Mouse (Mus musculus): Measurements from ENCODE around the gene Ppp1r27. TPM values are rescaled to one million over a fixed set of nuclear protein-coding genes. Genes with fewer than 3 reads are reported as not detected.

The Ppp1r27 gene
- polyA plus RNA-seq (2014; fragmentation: Illumina TruSeq; extraction: RNeasy Lipid Tissue Mini Kit (QIAGEN cat#74804)) = not detected

DNA sequence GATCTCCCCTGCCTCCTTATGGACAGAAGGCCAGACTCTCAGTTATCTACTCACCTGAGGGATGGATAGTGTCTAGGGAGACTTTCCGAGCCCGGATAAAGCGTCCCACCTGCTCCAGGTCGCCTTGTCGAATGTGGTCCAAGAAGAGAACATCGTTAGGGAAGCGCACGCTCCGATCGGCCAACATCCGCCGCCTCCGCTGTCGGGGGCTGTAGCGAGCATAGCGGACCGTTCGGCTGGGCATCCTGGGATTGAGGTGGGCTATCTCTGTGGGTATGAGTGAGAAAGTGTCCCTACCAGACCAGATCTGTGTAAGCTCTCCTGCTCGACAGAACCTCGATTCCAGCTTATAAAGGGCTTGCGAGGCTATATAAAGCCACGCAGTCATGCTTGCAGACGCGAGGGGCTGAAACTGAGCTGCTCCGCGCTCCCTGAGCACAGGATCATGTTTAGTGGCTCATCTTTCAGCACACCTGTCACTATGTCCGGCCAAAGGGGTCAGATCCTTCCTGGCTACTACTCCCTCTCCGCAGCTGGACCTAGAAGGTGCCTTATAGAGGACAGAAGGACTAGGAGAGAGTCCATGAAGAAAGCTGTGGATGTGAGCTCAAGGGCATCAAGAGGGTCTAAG is at the start of gene Ppp1r27:
Gene Ppp1r27, minus strand, starts transcription at position 323 of the 631 bp plus-strand sequence.

DNA sequence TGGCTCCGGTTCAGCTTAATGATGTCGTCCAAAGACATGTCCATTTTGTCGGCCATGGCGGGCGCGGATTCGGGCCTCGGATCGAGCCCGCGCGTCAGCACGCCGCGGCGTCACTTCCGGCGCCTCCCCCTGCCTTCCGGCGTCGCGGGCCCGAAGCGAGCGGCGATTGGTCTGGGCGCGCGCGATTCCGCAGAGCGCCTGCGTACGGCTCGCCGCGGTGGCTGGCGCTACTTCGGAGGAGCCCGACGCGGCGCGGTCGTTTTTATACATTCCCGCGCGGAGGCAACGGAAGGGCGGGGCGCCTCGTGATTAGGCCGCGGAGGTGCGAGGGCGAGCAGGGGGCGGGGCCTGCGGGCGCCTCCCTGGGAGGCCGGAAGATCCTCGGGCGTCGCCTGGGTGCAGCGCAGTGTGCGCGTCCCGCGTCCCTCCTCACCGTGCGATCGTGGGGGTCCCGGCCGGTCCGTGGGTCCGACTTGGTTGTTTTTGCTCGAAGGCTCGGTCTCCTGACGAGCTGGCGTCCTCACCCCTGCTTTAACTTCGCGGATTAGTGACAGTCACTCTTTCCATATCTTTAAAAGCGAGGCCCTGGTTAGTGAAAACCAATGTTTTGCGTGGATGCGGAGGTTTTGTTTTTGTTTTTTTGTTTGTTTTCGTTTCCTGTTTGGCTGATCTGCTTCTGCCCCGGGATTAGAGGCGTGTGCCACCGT is 47.5 kb upstream of the Ppp1r27 start, which contains the start of the genes Alyref and Anapc11:
Gene Alyref, minus strand, starts transcription at position 83 of the 707 bp plus-strand sequence.
Gene Anapc11, plus strand, starts transcription at position 139 of the 707 bp plus-strand sequence.

DNA sequence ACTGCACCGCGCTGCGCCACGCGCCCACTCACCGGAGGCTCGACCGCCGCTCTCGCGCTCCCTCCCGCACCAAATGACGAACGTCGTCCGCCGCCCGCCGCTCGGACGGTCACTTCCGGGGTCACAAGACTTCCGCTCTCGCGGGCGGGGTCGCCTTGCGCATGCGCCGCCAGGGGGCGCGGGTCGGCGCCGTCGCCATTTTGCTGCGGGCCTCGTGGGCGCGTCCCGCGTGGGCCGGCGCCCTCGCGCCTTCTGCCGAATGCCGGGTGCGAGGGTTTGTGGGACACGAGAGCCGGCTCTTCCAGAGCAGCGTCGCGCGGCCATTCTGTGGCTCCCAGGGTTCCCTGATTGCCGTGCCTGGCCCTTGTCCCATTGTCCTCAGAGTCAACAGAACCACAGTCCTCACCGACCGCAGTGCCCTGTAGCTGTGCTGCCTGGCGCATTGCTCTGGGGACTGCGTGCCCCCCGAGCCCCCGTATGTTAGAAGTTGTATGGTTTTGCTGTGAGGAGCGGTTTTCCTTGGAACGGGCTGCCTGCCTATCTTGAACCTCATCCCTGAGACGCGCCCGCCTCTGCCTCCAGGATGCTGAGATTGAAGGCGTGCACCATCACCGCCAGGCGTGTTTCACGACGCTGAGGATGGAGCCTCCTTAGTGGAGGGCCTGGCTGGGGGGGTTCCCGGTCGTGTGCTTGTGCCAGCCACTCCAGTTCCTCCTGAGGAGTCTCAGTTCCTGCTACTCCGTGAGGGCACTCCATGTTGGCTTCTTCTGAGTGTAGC is 30.7 kb upstream of the Ppp1r27 start, which contains the start of gene Arhgdia:
Gene Arhgdia, minus strand, starts transcription at position 135 of the 778 bp plus-strand sequence.

DNA sequence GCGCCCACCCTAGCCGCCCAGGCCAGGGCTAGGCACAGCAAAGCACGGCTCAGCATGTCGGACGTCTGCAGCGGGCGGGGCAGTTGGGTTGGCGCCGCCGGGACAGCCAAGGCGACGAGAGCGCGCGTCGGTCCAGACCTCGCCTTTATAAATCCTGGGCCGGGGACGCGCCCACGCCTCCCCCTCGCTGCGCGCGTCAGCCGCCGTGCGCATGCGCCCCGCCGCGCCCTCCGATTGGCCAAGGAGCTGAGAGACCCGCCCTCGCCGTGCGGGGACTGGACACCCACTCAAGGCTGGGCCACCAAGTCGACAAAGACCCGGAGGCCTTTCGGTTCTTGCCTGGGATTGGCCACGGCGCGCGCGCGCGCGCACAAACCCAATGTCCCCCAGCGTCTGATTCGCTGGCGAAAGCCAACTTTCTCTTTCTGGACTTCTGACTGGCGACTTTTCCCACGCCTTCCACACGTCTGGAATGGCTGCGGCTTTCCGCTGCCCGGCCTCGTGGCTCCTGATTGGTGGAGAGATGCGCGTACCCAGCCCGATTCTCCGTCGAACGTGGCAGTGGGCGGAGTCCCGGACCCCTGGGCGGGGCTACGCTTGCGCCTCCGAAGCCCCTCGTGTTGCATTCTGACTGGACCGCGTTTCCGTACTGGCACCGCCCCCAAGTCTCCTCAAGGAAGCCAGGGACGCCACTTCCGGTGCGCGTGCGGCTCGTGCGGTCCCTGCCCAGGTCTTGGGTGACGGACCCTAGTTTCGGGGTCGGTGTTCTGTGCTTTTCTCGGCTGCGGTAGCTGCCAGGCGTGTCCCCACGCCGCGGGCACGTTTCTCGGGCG is 22.0 kb upstream of the Ppp1r27 start, which contains the start of gene P4hb:
Gene P4hb, minus strand, starts transcription at position 502 of the 833 bp plus-strand sequence.

DNA sequence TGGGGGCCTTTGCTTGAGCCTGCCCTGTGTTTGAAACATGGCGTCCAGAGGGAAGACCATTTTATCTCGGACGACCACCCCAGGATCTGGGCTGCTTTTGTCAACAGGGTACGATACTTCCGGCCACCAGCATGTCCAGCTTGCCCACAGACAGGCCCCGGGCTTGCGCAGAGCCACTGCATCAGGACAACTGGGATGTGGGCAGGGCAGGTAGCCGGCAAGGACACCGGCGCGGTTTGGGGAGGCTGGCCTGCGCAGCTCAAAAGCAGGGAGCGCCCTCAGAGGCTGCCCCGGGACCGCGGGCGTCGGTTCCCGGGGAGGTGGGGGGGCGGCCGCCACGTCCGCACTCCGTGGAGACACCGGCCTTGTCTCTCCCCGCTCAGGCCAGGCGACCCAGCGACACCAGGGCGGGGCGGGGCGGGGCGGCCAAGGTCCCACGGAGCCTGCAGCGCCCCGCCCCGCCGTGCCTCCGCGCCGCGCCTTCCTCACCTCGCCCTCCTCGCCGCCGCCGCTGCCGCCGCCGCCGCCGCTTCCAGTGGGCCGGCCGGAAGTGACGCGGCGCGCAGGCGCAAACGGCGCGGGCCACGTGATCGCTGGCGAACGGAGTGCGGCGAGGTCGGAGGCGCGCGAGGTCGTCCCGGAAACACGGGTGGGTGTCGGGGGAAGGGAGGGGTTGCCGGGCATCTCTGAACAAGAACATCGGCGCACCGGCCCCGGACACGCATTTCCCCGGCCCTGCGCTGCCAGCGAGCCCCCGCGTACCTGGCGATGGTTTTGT is 1.6 kb downstream of the Ppp1r27 start, which contains the start of gene Mcrip1:
Gene Mcrip1, minus strand, starts transcription at position 560 of the 778 bp plus-strand sequence.

DNA sequence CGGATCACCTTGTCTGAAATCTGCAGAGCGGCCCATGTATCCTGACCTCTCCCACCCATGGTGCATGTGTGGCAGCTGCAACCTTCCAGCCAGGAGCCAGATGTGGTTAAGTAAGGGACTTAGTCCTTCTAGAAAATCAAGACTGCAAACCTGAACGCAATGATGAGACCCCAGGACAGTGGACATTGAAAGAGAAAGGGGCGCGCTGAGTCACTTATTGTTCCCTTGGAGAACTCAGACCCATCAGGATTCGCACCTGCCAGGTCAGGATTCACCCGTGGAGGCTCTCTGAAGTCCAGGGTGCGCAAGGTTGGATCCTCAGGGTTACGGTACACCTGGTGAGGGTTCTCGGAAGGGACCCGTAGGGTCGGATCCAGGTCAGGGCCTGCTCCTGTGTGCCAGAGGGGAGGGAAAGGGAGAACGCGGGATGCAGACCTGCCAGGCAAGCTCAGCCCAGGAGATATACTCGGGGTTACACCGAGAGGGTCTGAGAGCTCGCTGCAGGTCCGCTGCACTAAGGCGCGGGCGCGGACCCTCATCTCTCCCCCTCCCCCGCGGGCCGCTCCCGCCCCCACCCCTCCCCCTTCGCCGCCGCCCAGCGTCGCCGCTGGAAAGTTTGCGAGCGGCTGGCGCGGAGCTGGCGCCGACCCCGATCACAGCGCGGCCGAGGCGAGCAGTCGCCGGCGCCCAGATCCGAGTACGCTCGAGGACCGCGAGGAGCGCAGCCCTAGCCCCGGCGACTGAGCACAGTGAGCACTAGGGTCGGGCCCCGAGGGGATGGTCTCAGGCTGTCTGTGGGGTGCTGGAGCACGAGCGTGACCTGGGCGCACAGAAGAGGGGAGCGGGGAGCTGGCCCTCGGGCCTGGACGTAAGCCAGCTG is 20.6 kb downstream of the Ppp1r27 start, which contains the start of gene Gcgr:
Gene Gcgr, plus strand, starts transcription at position 615 of the 880 bp plus-strand sequence.

Other genes starting within 250 kb of the Ppp1r27 start
- 659 TPM for gene Actg1, start 202.6 kb downstream of the Ppp1r27 start, polyA plus RNA-seq (2014; fragmentation: Illumina TruSeq; extraction: RNeasy Lipid Tissue Mini Kit (QIAGEN cat#74804))
- gene Fscn2, start 189.6 kb downstream of the Ppp1r27 start, polyA plus RNA-seq (2014; fragmentation: Illumina TruSeq; extraction: RNeasy Lipid Tissue Mini Kit (QIAGEN cat#74804)) = not detected
- not detected for gene Faap100, start 172.4 kb downstream of the Ppp1r27 start, polyA plus RNA-seq (2014; fragmentation: Illumina TruSeq; extraction: RNeasy Lipid Tissue Mini Kit (QIAGEN cat#74804))
- 22.0 TPM for gene Nploc4, start 113.4 kb downstream of the Ppp1r27 start, polyA plus RNA-seq (2014; fragmentation: Illumina TruSeq; extraction: RNeasy Lipid Tissue Mini Kit (QIAGEN cat#74804))
- not detected for gene Tspan10, start 108.5 kb downstream of the Ppp1r27 start, polyA plus RNA-seq (2014; fragmentation: Illumina TruSeq; extraction: RNeasy Lipid Tissue Mini Kit (QIAGEN cat#74804))
- not detected for gene Pde6g, start 97.6 kb downstream of the Ppp1r27 start, polyA plus RNA-seq (2014; fragmentation: Illumina TruSeq; extraction: RNeasy Lipid Tissue Mini Kit (QIAGEN cat#74804))
- gene Oxld1, start 93.1 kb downstream of the Ppp1r27 start, polyA plus RNA-seq (2014; fragmentation: Illumina TruSeq; extraction: RNeasy Lipid Tissue Mini Kit (QIAGEN cat#74804)) = 1.5 TPM
- 14.0 TPM for gene Ccdc137, start 93.0 kb downstream of the Ppp1r27 start, polyA plus RNA-seq (2014; fragmentation: Illumina TruSeq; extraction: RNeasy Lipid Tissue Mini Kit (QIAGEN cat#74804))
- 9.9 TPM for gene Arl16, start 83.5 kb downstream of the Ppp1r27 start, polyA plus RNA-seq (2014; fragmentation: Illumina TruSeq; extraction: RNeasy Lipid Tissue Mini Kit (QIAGEN cat#74804))
- gene Mrpl12, start 66.5 kb downstream of the Ppp1r27 start, polyA plus RNA-seq (2014; fragmentation: Illumina TruSeq; extraction: RNeasy Lipid Tissue Mini Kit (QIAGEN cat#74804)) = 1.2 TPM
- gene Slc25a10, start 59.3 kb downstream of the Ppp1r27 start, polyA plus RNA-seq (2014; fragmentation: Illumina TruSeq; extraction: RNeasy Lipid Tissue Mini Kit (QIAGEN cat#74804)) = not detected
- gene Gcgr, start 20.4 kb downstream of the Ppp1r27 start, polyA plus RNA-seq (2014; fragmentation: Illumina TruSeq; extraction: RNeasy Lipid Tissue Mini Kit (QIAGEN cat#74804)) = not detected
- 1.5 TPM for gene Mcrip1, start 1.4 kb downstream of the Ppp1r27 start, polyA plus RNA-seq (2014; fragmentation: Illumina TruSeq; extraction: RNeasy Lipid Tissue Mini Kit (QIAGEN cat#74804))
- 235 TPM for gene P4hb, start 22.1 kb upstream of the Ppp1r27 start, polyA plus RNA-seq (2014; fragmentation: Illumina TruSeq; extraction: RNeasy Lipid Tissue Mini Kit (QIAGEN cat#74804))
- gene Arhgdia, start 30.5 kb upstream of the Ppp1r27 start, polyA plus RNA-seq (2014; fragmentation: Illumina TruSeq; extraction: RNeasy Lipid Tissue Mini Kit (QIAGEN cat#74804)) = 29.1 TPM
- 37.9 TPM for gene Alyref, start 47.2 kb upstream of the Ppp1r27 start, polyA plus RNA-seq (2014; fragmentation: Illumina TruSeq; extraction: RNeasy Lipid Tissue Mini Kit (QIAGEN cat#74804))
- gene Anapc11, start 47.3 kb upstream of the Ppp1r27 start, polyA plus RNA-seq (2014; fragmentation: Illumina TruSeq; extraction: RNeasy Lipid Tissue Mini Kit (QIAGEN cat#74804)) = 5.8 TPM
- gene Npb, start 57.3 kb upstream of the Ppp1r27 start, polyA plus RNA-seq (2014; fragmentation: Illumina TruSeq; extraction: RNeasy Lipid Tissue Mini Kit (QIAGEN cat#74804)) = not detected
- 3.4 TPM for gene Pcyt2, start 66.8 kb upstream of the Ppp1r27 start, polyA plus RNA-seq (2014; fragmentation: Illumina TruSeq; extraction: RNeasy Lipid Tissue Mini Kit (QIAGEN cat#74804))
- 3.2 TPM for gene Sirt7, start 74.1 kb upstream of the Ppp1r27 start, polyA plus RNA-seq (2014; fragmentation: Illumina TruSeq; extraction: RNeasy Lipid Tissue Mini Kit (QIAGEN cat#74804))
- gene Mafg, start 82.5 kb upstream of the Ppp1r27 start, polyA plus RNA-seq (2014; fragmentation: Illumina TruSeq; extraction: RNeasy Lipid Tissue Mini Kit (QIAGEN cat#74804)) = 10.4 TPM
- 1.6 TPM for gene Pycr1, start 92.6 kb upstream of the Ppp1r27 start, polyA plus RNA-seq (2014; fragmentation: Illumina TruSeq; extraction: RNeasy Lipid Tissue Mini Kit (QIAGEN cat#74804))
- gene Myadml2, start 97.0 kb upstream of the Ppp1r27 start, polyA plus RNA-seq (2014; fragmentation: Illumina TruSeq; extraction: RNeasy Lipid Tissue Mini Kit (QIAGEN cat#74804)) = not detected
- not detected for gene Notum, start 110.0 kb upstream of the Ppp1r27 start, polyA plus RNA-seq (2014; fragmentation: Illumina TruSeq; extraction: RNeasy Lipid Tissue Mini Kit (QIAGEN cat#74804))
- 0.77 TPM for gene Aspscr1, start 121.8 kb upstream of the Ppp1r27 start, polyA plus RNA-seq (2014; fragmentation: Illumina TruSeq; extraction: RNeasy Lipid Tissue Mini Kit (QIAGEN cat#74804))
- not detected for gene Cenpx, start 162.6 kb upstream of the Ppp1r27 start, polyA plus RNA-seq (2014; fragmentation: Illumina TruSeq; extraction: RNeasy Lipid Tissue Mini Kit (QIAGEN cat#74804))
- 0.40 TPM for gene Lrrc45, start 162.8 kb upstream of the Ppp1r27 start, polyA plus RNA-seq (2014; fragmentation: Illumina TruSeq; extraction: RNeasy Lipid Tissue Mini Kit (QIAGEN cat#74804))
- not detected for gene Rac3, start 170.3 kb upstream of the Ppp1r27 start, polyA plus RNA-seq (2014; fragmentation: Illumina TruSeq; extraction: RNeasy Lipid Tissue Mini Kit (QIAGEN cat#74804))
- not detected for gene Dcxr, start 176.1 kb upstream of the Ppp1r27 start, polyA plus RNA-seq (2014; fragmentation: Illumina TruSeq; extraction: RNeasy Lipid Tissue Mini Kit (QIAGEN cat#74804))
- gene Cbr2, start 181.0 kb upstream of the Ppp1r27 start, polyA plus RNA-seq (2014; fragmentation: Illumina TruSeq; extraction: RNeasy Lipid Tissue Mini Kit (QIAGEN cat#74804)) = not detected
- not detected for gene Hmga1b, start 211.7 kb upstream of the Ppp1r27 start, polyA plus RNA-seq (2014; fragmentation: Illumina TruSeq; extraction: RNeasy Lipid Tissue Mini Kit (QIAGEN cat#74804))
- gene Rfng, start 233.1 kb upstream of the Ppp1r27 start, polyA plus RNA-seq (2014; fragmentation: Illumina TruSeq; extraction: RNeasy Lipid Tissue Mini Kit (QIAGEN cat#74804)) = not detected
- 10.9 TPM for gene Gps1, start 233.1 kb upstream of the Ppp1r27 start, polyA plus RNA-seq (2014; fragmentation: Illumina TruSeq; extraction: RNeasy Lipid Tissue Mini Kit (QIAGEN cat#74804))
- 3.3 TPM for gene Dus1l, start 245.3 kb upstream of the Ppp1r27 start, polyA plus RNA-seq (2014; fragmentation: Illumina TruSeq; extraction: RNeasy Lipid Tissue Mini Kit (QIAGEN cat#74804))

Measured in ovary, adult 10 weeks (tissue).